Mouse (Mus musculus): ENCODE measurements at regions not wholly inside any gene's neighbourhood (a gene's known extent, or its start where the extent isn't known, plus 50 kb on each side); places are given as distances from the start of the nearest gene placed in this dataset.

DNA sequence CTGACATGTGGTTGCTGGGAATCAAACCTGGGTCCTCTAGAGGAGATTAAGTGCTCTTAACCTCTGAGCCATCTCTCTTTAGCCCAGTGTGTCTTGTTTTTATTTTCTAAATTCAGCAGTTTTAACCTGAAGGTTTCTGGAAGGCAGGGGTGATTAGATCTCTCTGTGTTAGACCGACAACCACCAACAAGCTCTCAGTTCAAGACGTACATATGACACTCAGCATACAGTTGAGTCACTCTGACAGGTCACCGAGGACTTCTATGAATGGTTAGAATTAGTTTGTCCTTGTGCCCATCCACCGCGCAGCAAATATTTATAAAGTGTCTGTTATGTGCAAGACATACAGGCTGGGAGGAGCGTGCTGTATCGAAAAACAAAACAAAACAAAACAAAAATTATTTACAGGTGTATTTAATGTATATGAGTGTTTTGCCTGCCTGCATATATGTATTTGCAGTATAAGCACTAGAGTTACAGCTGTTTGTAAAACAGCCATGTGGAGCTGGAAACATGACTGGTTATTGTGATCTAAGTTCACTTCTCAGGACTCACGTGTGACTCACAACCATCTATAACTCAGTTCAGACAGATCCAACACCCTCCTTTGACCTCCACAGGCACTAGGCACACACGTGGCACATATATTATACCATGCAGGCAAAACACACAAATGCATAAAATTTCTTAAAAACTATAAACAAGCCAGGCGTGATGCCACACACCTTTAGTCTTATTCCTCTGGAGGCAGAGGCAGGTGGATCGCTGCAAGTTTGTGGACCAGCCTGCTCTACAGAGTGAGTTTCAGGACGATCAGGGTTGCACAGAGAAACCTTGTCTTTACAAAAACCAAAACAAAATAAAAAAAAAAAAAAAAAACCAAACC, 70.5 kb upstream of the Chd2 start:
- no peak for TF ChIP-seq ZNF384 (IDR thresholded peaks at IDR 0.05; ENCODE audit: low read depth, low read length)
- TF ChIP-seq HCFC1 (IDR thresholded peaks at IDR 0.05; ENCODE audit: borderline replicate concordance, insufficient read depth, low read length): no peak
- no peak for TF ChIP-seq CHD2 (IDR thresholded peaks at IDR 0.05; ENCODE audit: low read depth, low read length)
- no peak for TF ChIP-seq MAFK (IDR thresholded peaks at IDR 0.05; ENCODE audit: insufficient read depth, low read depth, low read length)
- TF ChIP-seq ZC3H11A (IDR thresholded peaks at IDR 0.05; ENCODE audit: borderline replicate concordance, low read depth, low read length): no peak
